Mouse (Mus musculus): ENCODE results near the gene Ncan. TPM values are rescaled to one million over a fixed set of nuclear protein-coding genes. Genes with fewer than 3 reads are reported as not detected.

Ncan gene
- polyA plus RNA-seq (2015; fragmentation: Nextera tagmentation; extraction: Ambion mirVana) = 160 and 169 TPM in 2 replicates

- Histone ChIP-seq H3K4me1 (peaks cover 28% of the 10 kb centered on the region), H3K9ac (replicated peaks) (peak within 1 kb of the TSS; percentile 82), H3K27ac (replicated peaks) (peak within 1 kb of the TSS; percentile 86), H3K36me3 (peaks cover under 1% of the 10 kb centered on the region; the same call in 1 of the 2 replicates), H3K4me2 (peak within 1 kb of the TSS; percentile 74), H3K9me3 (replicated peaks) (no peaks in the 10 kb centered on the region), H3K27me3 (replicated peaks) (peaks cover 5% of the 10 kb centered on the region; the same call in 1 of the 2 replicates), H3K4me3 (replicated peaks) (peak within 1 kb of the TSS; percentile 65)
- peak; percentile 80 for ATAC-seq (ENCODE audit: low FRiP score)
- under 1% methylated on average over 19 of the region's 19 CpGs for WGBS
These were observed at the start of gene Ncan for GRCm38 (mm10) chr8:70120667-70121066. TSS of gene Ncan (minus strand) at chr8:70120873.

GRCm38 (mm10) chr8:70170116-70170515, 49.4 kb upstream of the Ncan start:
- Histone ChIP-seq H3K4me2 (no peak overlapping the region), H3K27ac (replicated peaks) (no peak overlapping the region), H3K9me3 (replicated peaks) (no peaks in the 10 kb centered on the region), H3K4me3 (replicated peaks) (no peak overlapping the region), H3K9ac (replicated peaks) (no peak overlapping the region), H3K36me3 (no peaks in the 10 kb centered on the region), H3K27me3 (replicated peaks) (peaks cover 11% of the 10 kb centered on the region), H3K4me1 (peaks cover 34% of the 10 kb centered on the region)
- no peak for ATAC-seq (ENCODE audit: low FRiP score)
- WGBS = 88% methylated on average over 3 of the region's 3 CpGs

- WGBS = 1% methylated on average over 21 of the region's 21 CpGs
- Histone ChIP-seq H3K9me3 (replicated peaks) (no peaks in the 10 kb centered on the region), H3K36me3 (no peaks in the 10 kb centered on the region), H3K4me2 (peak overlapping the region; percentile 60), H3K9ac (replicated peaks) (0 out of 2 replicates have a peak overlapping the region, but pooled peaks have one; percentile 32), H3K4me3 (replicated peaks) (peak overlapping the region; percentile 28), H3K27ac (replicated peaks) (no peak overlapping the region), H3K27me3 (replicated peaks) (peaks cover 15% of the 10 kb centered on the region), H3K4me1 (peaks cover 12% of the 10 kb centered on the region)
- peak; percentile 71 for ATAC-seq (ENCODE audit: low FRiP score)
These were observed 45.9 kb upstream of the Ncan start for GRCm38 (mm10) chr8:70166504-70167110.

- WGBS = 91% methylated on average over 3 of the region's 3 CpGs
- no peak overlapping the region for H3K4me2 ChIP-seq
- no peaks in the 10 kb centered on the region for H3K36me3 ChIP-seq
- H3K4me1 ChIP-seq = peaks cover 17% of the 10 kb centered on the region
- ATAC-seq (ENCODE audit: low FRiP score) = no peak
- H3K27me3 ChIP-seq (replicated peaks) = peaks cover 15% of the 10 kb centered on the region
- H3K27ac ChIP-seq (replicated peaks) = no peak overlapping the region
- no peaks in the 10 kb centered on the region for H3K9me3 ChIP-seq (replicated peaks)
- no peak overlapping the region for H3K9ac ChIP-seq (replicated peaks)
- H3K4me3 ChIP-seq (replicated peaks) = no peak overlapping the region
These were observed 42.6 kb upstream of the Ncan start for GRCm38 (mm10) chr8:70163316-70163715.

- Histone ChIP-seq H3K4me3 (replicated peaks) (no peak overlapping the region), H3K9ac (replicated peaks) (no peak overlapping the region), H3K27ac (replicated peaks) (no peak overlapping the region), H3K9me3 (replicated peaks) (no peaks in the 10 kb centered on the region), H3K36me3 (no peaks in the 10 kb centered on the region), H3K4me1 (peaks cover 13% of the 10 kb centered on the region), H3K4me2 (no peak overlapping the region), H3K27me3 (replicated peaks) (peaks cover 6% of the 10 kb centered on the region)
- WGBS = 77% methylated on average over 13 of the region's 13 CpGs
- no peak for ATAC-seq (ENCODE audit: low FRiP score)
These were observed 39.3 kb upstream of the Ncan start for GRCm38 (mm10) chr8:70160015-70160414.

GRCm38 (mm10) chr8:70159211-70159610, 38.5 kb upstream of the Ncan start:
- Histone ChIP-seq H3K36me3 (no peaks in the 10 kb centered on the region), H3K4me1 (peaks cover 13% of the 10 kb centered on the region), H3K9ac (replicated peaks) (no peak overlapping the region), H3K4me2 (peak overlapping the region; percentile 89; the same call in 1 of the 2 replicates), H3K4me3 (replicated peaks) (no peak overlapping the region), H3K27me3 (replicated peaks) (peaks cover 3% of the 10 kb centered on the region; the same call in 1 of the 2 replicates), H3K9me3 (replicated peaks) (no peaks in the 10 kb centered on the region), H3K27ac (replicated peaks) (no peak overlapping the region)
- no peak for ATAC-seq (ENCODE audit: low FRiP score)
- 85% methylated on average over 4 of the region's 4 CpGs for WGBS

GRCm38 (mm10) chr8:70158069-70158853, 37.6 kb upstream of the Ncan start:
- ATAC-seq (ENCODE audit: low FRiP score) = peak; percentile 94
- 15% methylated on average over 34 of the region's 40 CpGs for WGBS
- H3K27me3 ChIP-seq (replicated peaks) = peaks cover 3% of the 10 kb centered on the region; the same call in 1 of the 2 replicates

GRCm38 (mm10) chr8:70157240-70157800, 36.6 kb upstream of the Ncan start:
- H3K9ac ChIP-seq (replicated peaks) = no peak overlapping the region
- peaks cover 3% of the 10 kb centered on the region; the same call in 1 of the 2 replicates for H3K27me3 ChIP-seq (replicated peaks)
- H3K9me3 ChIP-seq (replicated peaks) = no peaks in the 10 kb centered on the region
- whole genome bisulfite sequencing = 91% methylated on average over 1 of the region's 1 CpGs
- H3K36me3 ChIP-seq = no peaks in the 10 kb centered on the region
- no peak for ATAC-seq (ENCODE audit: low FRiP score)
- peaks cover 17% of the 10 kb centered on the region for H3K4me1 ChIP-seq
- H3K4me2 ChIP-seq = no peak overlapping the region
- H3K4me3 ChIP-seq (replicated peaks) = no peak overlapping the region
- no peak overlapping the region for H3K27ac ChIP-seq (replicated peaks)

More at GRCm38 (mm10) chr8:70158069-70158853, 37.6 kb upstream of the Ncan start:
- Histone ChIP-seq H3K9ac (replicated peaks) (peak overlapping the region; percentile 71), H3K4me2 (peak overlapping the region; percentile 89), H3K36me3 (no peaks in the 10 kb centered on the region), H3K4me1 (peaks cover 13% of the 10 kb centered on the region), H3K4me3 (replicated peaks) (peak overlapping the region; percentile 59), H3K9me3 (replicated peaks) (no peaks in the 10 kb centered on the region), H3K27ac (replicated peaks) (0 out of 2 replicates have a peak overlapping the region, but pooled peaks have one; percentile 37)

GRCm38 (mm10) chr8:70152537-70153257, 32.0 kb upstream of the Ncan start:
- Histone ChIP-seq H3K36me3 (no peaks in the 10 kb centered on the region), H3K4me3 (replicated peaks) (no peak overlapping the region; the same call in 1 of the 2 replicates), H3K27me3 (replicated peaks) (peaks cover 6% of the 10 kb centered on the region; the same call in 1 of the 2 replicates), H3K4me1 (peaks cover 5% of the 10 kb centered on the region), H3K4me2 (peak overlapping the region; percentile 49), H3K27ac (replicated peaks) (no peak overlapping the region), H3K9ac (replicated peaks) (no peak overlapping the region), H3K9me3 (replicated peaks) (no peaks in the 10 kb centered on the region)
- whole genome bisulfite sequencing = 17% methylated on average over 20 of the region's 22 CpGs
- ATAC-seq (ENCODE audit: low FRiP score) = peak; percentile 86

- WGBS = 15% methylated on average over 13 of the region's 13 CpGs
- H3K4me1 ChIP-seq = peaks cover 5% of the 10 kb centered on the region
- H3K27ac ChIP-seq (replicated peaks) = no peak overlapping the region
- no peak overlapping the region for H3K9ac ChIP-seq (replicated peaks)
- no peak for ATAC-seq (ENCODE audit: low FRiP score)
- peaks cover 4% of the 10 kb centered on the region; the same call in 1 of the 2 replicates for H3K27me3 ChIP-seq (replicated peaks)
- H3K4me2 ChIP-seq = no peak overlapping the region
- H3K36me3 ChIP-seq = peaks cover 22% of the 10 kb centered on the region
- H3K4me3 ChIP-seq (replicated peaks) = no peak overlapping the region
- no peaks in the 10 kb centered on the region for H3K9me3 ChIP-seq (replicated peaks)
These were observed 29.5 kb upstream of the Ncan start for GRCm38 (mm10) chr8:70150158-70150557.

Measured in neural tube, embryonic 15.5 days (tissue).